Mouse (Mus musculus) limb, embryonic 14.5 days (tissue): ENCODE measurements around the gene Hprt. TPM values are rescaled to one million over a fixed set of nuclear protein-coding genes. Genes with fewer than 3 reads are reported as not detected.

Experiments
- ATAC-seq: fragments of 200-750 bp; cut with Nextera tagmentation; 2 replicates; pipeline ENCODE4 v1.8.0; 2017; ENCODE audit warnings: low read depth, moderate number of reproducible peaks, moderate TSS enrichment; ENCODE audit not compliant: low FRiP score
- DNase-seq: peaks from one replicate; pipeline ENCODE4 v3.0.0-alpha.2; 2015; ENCODE audit warnings: low spot score
- H3K27ac ChIP-seq: fragments of 300-500 bp; sonication (generic); replicated peaks from 2 replicates; pipeline ENCODE4 v1.5.1; 2014; ENCODE audit warnings: low read depth, mild to moderate bottlenecking, low read length, moderate library complexity, mixed read lengths
- H3K27me3 ChIP-seq: fragments of 300-500 bp; sonication (generic); 2 replicates; pipeline ENCODE4 v1.6.1; 2014; ENCODE audit warnings: low read length, mixed read lengths; ENCODE audit not compliant: control insufficient read depth, insufficient read depth
- H3K36me3 ChIP-seq: fragments of 300-500 bp; sonication (generic); 2 replicates; pipeline ENCODE4 v1.6.1; 2014; ENCODE audit warnings: mild to moderate bottlenecking, low read length, moderate library complexity, mixed read lengths; ENCODE audit not compliant: control insufficient read depth, insufficient read depth
- H3K4me1 ChIP-seq: fragments of 300-500 bp; sonication (generic); 2 replicates; pipeline ENCODE4 v1.6.1; 2014; ENCODE audit warnings: antibody characterized with exemption, low read length, mixed read lengths; ENCODE audit not compliant: control insufficient read depth, insufficient read depth
- H3K4me2 ChIP-seq: fragments of 300-500 bp; sonication (generic); replicated peaks from 2 replicates; pipeline ENCODE4 v1.6.1; 2014; ENCODE audit warnings: low read depth, mild to moderate bottlenecking, low read length, moderate library complexity; ENCODE audit not compliant: severe bottlenecking
- H3K4me3 ChIP-seq: fragments of 300-500 bp; sonication (generic); replicated peaks from 2 replicates; pipeline ENCODE4 v1.5.1; 2014; ENCODE audit warnings: low read length
- H3K9ac ChIP-seq: fragments of 300-500 bp; sonication (generic); 2 replicates; pipeline ENCODE4 v1.6.1; 2014; ENCODE audit warnings: mild to moderate bottlenecking, low read depth, low read length, moderate library complexity; ENCODE audit not compliant: severe bottlenecking
- H3K9me3 ChIP-seq: fragments of 300-500 bp; sonication (generic); 2 replicates; pipeline ENCODE4 v1.6.1; 2016; ENCODE audit warnings: low read length; ENCODE audit not compliant: control insufficient read depth
- POLR2A ChIP-seq: fragments of 200-500 bp; IDR thresholded peaks from 2 replicates; pipeline ENCODE4 v1.8.0; 2012; ENCODE audit warnings: inconsistent platforms, mild to moderate bottlenecking, moderate library complexity, borderline replicate concordance; ENCODE audit not compliant: insufficient read depth, insufficient read length; ENCODE audit errors: extremely low read depth
- WGBS: fragments of 180-500 bp; shearing (Covaris S2); extraction: QIAGEN DNeasy Blood & Tissue Kit; methylation state at CpG from one replicate; pipeline ENCODE4 v1.1.7; 2014; 5-methylcytosine and 5-hydroxymethylcytosine counted together
- polyA plus RNA-seq, 2 experiments: library from polyadenylated mRNA; depleted of rRNA in 1 of 2; stranded (reverse) in 1 of 2; unstranded in 1 of 2; fragments of >200 nt; fragmentation: Nextera tagmentation in 1 of 2; extraction: Ambion mirVana in 1 of 2; gene quantifications; 2 replicates each; pipeline versions ENCODE4 v1.2.1 to v1.2.3; 2012 to 2014

Hprt gene
- polyA plus RNA-seq, 2 experiments, result 60.9 to 140 TPM

DNA sequence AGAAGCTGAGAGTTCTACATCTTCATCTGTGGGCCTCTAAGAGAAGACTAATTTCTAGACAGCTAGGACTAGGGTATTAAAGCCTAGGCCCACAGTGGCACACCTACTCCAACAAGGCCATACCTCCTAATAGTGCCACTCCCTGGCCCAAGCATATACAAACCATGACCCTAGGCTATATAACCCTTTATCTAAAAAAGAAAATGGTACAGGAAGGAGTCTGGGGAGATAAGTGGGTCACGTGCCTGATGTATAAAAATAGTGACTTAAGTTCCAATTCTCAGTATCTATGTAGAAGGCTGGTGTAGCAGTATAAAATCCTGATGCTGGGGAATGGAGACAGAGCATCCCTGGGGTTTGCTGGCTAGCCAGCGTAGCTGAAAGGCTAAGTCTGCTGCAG, 22.8 kb upstream of the Hprt start:
- no peak for TF ChIP-seq POLR2A
- 89% methylated on average over 2 of the region's 2 CpGs for WGBS
- H3K9me3 ChIP-seq, result no peaks in the 10 kb centered on the region
- H3K27me3 ChIP-seq, result no peaks in the 10 kb centered on the region
- H3K4me3 ChIP-seq, result no peak overlapping the region
- ATAC-seq (no peak), DNase-seq (no peak)
- no peak overlapping the region for H3K9ac ChIP-seq
- no peaks in the 10 kb centered on the region for H3K36me3 ChIP-seq
- H3K4me2 ChIP-seq, result no peak overlapping the region
- no peaks in the 10 kb centered on the region for H3K4me1 ChIP-seq
- H3K27ac ChIP-seq, result no peak overlapping the region

- no peaks in the 10 kb centered on the region for H3K9me3 ChIP-seq
- H3K4me3 ChIP-seq, result no peak overlapping the region
- no peak overlapping the region for H3K9ac ChIP-seq
- H3K36me3 ChIP-seq, result no peaks in the 10 kb centered on the region
- DNase-seq, result no peak
- no peak for ATAC-seq
- H3K4me2 ChIP-seq, result no peak overlapping the region
- 62% methylated on average over 3 of the region's 3 CpGs for WGBS
- no peak for TF ChIP-seq POLR2A
- H3K27me3 ChIP-seq, result no peaks in the 10 kb centered on the region
- H3K4me1 ChIP-seq, result no peaks in the 10 kb centered on the region
- H3K27ac ChIP-seq, result no peak overlapping the region
These were observed 16.5 kb upstream of the Hprt start for GRCm38 (mm10) chrX:52971211-52972006.

- no peak overlapping the region for H3K4me3 ChIP-seq
- no peak overlapping the region for H3K4me2 ChIP-seq
- TF ChIP-seq POLR2A, result no peak
- H3K9me3 ChIP-seq, result no peaks in the 10 kb centered on the region
- no peaks in the 10 kb centered on the region for H3K4me1 ChIP-seq
- ATAC-seq (no peak), DNase-seq (no peak)
- 58% methylated on average over 1 of the region's 1 CpGs for WGBS
- H3K27me3 ChIP-seq, result no peaks in the 10 kb centered on the region
- H3K36me3 ChIP-seq, result no peaks in the 10 kb centered on the region
- H3K27ac ChIP-seq, result no peak overlapping the region
- no peak overlapping the region for H3K9ac ChIP-seq
These were observed 15.8 kb upstream of the Hprt start for GRCm38 (mm10) chrX:52972129-52972528.

GRCm38 (mm10) chrX:52972680-52973079, 15.3 kb upstream of the Hprt start:
- no peak for ATAC-seq

GRCm38 (mm10) chrX:52978576-52978975, 9.4 kb upstream of the Hprt start:
- WGBS, result 31% methylated on average over 1 of the region's 1 CpGs
- H3K9ac ChIP-seq, result no peak overlapping the region
- H3K9me3 ChIP-seq, result no peaks in the 10 kb centered on the region

More at GRCm38 (mm10) chrX:52972680-52973079, 15.3 kb upstream of the Hprt start:
- DNase-seq, result no peak
- H3K36me3 ChIP-seq, result no peaks in the 10 kb centered on the region
- TF ChIP-seq POLR2A, result no peak
- no peak overlapping the region for H3K4me2 ChIP-seq
- H3K9ac ChIP-seq, result no peak overlapping the region
- WGBS, result 88% methylated on average over 1 of the region's 1 CpGs
- H3K27ac ChIP-seq, result no peak overlapping the region
- no peak overlapping the region for H3K4me3 ChIP-seq
- H3K9me3 ChIP-seq, result no peaks in the 10 kb centered on the region
- no peaks in the 10 kb centered on the region for H3K4me1 ChIP-seq
- no peaks in the 10 kb centered on the region for H3K27me3 ChIP-seq

More at GRCm38 (mm10) chrX:52978576-52978975, 9.4 kb upstream of the Hprt start:
- no peaks in the 10 kb centered on the region for H3K27me3 ChIP-seq
- no peak overlapping the region for H3K27ac ChIP-seq
- DNase-seq, result no peak
- no peaks in the 10 kb centered on the region for H3K4me1 ChIP-seq
- no peak for TF ChIP-seq POLR2A
- ATAC-seq, result no peak
- H3K4me2 ChIP-seq, result no peak overlapping the region
- H3K36me3 ChIP-seq, result no peaks in the 10 kb centered on the region
- no peak overlapping the region for H3K4me3 ChIP-seq
